Mouse (Mus musculus): ENCODE data around the gene Olfr1221.
"Not testable (repeated sequence)": the region's sequence is repeated elsewhere in the genome, so short reads cannot be mapped to it uniquely, and the experiment has no call there.

Gene Olfr1221

DNA sequence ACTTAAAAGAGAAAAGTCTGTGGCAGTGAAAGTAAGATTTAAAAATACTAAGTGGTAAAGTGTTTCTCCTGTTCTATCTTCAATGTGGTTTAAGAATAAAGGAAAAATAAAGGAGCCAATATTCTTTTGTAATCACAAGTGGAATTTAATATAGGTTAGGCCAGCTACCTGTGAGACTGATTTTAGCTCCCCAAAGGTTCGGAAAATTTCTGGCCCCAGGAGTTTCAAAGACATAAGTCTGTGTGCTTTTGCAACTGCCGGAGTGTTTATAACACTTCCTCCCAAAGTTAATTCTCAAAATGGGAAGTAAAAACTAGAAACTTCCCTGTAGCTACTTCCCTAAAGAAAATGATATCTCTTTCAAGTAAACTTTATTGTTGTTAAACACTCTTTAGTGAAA lies at the start of gene Olfr1221:
TSS of gene Olfr1221 (minus strand) at position 101 of the 400 bp plus-strand sequence.
- no peak for DNase-seq (ENCODE audit: low spot score in 2 of 2)

DNA sequence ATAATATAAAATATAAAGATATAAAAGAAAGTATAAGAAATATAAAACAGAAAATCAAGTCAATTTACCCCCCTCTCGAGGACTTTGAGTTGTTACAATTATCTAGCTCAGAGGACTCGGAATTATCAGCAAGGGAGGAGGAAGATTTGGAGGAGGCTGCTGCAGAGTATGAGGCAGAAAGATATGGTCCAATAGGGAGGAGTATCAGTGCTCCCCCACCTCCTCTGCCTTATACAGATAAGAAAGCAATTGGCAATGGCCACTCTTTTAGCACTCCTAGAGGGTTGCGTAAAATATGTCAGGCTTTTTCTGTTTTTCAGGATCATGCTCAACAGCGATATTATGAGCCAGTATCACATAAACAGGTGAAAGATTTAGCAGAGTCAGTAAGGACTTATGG lies 47.6 kb upstream of the Olfr1221 start:
- not testable (repeated sequence) for DNase-seq (ENCODE audit: low spot score in 2 of 2)

DNA sequence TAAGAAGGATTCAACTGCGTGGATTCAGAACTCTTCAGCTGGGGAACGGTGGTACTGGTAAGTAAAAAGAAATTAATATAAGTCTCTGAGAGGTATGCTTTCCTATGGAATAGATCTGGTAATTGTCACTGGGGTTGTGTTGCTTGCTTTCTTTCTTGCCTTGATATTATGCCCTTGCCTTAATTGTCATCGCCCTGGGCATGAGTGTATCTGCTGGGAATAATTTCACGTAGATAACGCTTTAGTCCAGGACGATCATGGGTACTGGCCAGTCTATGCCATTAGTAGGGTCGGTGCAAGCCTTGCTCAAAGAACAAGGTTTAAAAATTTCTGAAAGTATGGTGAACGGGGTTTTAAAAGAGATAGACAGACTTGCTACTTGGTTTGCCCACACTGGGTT lies 46.9 kb upstream of the Olfr1221 start, which contains the start of gene Olfr1224-ps1:
TSS of gene Olfr1224-ps1 (minus strand) at position 101 of the 400 bp plus-strand sequence.
- not testable (repeated sequence) for DNase-seq (ENCODE audit: low spot score in 2 of 2)

- DNase-seq (ENCODE audit: low spot score in 2 of 2): no peak
These were observed 34.4 kb upstream of the Olfr1221 start, which contains the start of gene Olfr1223 for GRCm38 (mm10) chr2:89151460-89151859. Gene Olfr1223, minus strand, starts transcription at chr2:89151560.

DNA sequence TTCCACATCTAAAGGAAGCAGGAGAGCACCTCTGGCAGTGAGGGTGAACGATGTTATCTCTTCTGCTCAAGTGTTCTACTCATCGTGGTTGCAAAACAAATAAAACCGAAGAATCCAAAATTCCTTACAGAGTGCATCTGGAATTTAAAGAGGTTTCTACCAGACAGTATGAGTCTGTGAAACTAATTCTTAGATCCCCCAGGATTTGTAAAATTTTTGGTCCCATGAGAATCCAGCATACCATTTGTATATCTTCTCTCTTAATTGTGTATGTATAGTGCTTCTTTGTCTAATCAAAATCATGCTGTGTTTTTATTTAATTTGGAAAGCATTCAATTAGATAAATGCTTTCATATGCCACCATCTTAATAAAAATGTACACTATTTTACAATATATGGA lies 15.9 kb upstream of the Olfr1221 start, which contains the start of gene Olfr1222:
TSS of gene Olfr1222 (minus strand) at position 101 of the 400 bp plus-strand sequence.
- no peak for DNase-seq (ENCODE audit: low spot score in 2 of 2)

GRCm38 (mm10) chr2:89106735-89107134 lies 10.3 kb downstream of the Olfr1221 start, which contains the start of gene Olfr1220:
Gene Olfr1220, minus strand, starts transcription at chr2:89106835.
- no peak for DNase-seq (ENCODE audit: low spot score in 2 of 2)

- no peak for DNase-seq (ENCODE audit: low spot score in 2 of 2)
These were observed 11.4 kb downstream of the Olfr1221 start for GRCm38 (mm10) chr2:89105651-89106050.

GRCm38 (mm10) chr2:89093848-89094247 lies 23.2 kb downstream of the Olfr1221 start:
- no peak for DNase-seq (ENCODE audit: low spot score in 2 of 2)

DNA sequence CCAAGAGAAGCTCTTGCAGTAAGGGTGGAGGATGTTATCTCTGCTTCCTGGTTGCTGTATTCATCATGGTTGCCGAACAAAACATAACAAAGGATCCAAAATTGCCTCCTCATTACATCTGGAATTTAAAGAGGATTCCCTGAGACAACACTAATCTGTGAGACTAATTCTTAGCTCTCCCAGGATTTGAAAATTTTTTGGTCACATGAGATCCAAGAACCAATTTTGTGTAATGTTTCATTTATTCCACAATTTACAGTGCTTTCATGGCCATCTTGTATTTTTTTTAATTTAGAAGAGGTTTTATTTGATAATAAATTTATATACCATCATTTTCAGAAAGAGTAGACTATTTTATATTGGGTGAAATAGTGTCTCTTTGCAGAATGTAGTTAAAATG lies 33.7 kb downstream of the Olfr1221 start, which contains the start of gene Olfr1219:
TSS of gene Olfr1219 (minus strand) at position 101 of the 400 bp plus-strand sequence.
- no peak for DNase-seq (ENCODE audit: low spot score in 2 of 2)

DNA sequence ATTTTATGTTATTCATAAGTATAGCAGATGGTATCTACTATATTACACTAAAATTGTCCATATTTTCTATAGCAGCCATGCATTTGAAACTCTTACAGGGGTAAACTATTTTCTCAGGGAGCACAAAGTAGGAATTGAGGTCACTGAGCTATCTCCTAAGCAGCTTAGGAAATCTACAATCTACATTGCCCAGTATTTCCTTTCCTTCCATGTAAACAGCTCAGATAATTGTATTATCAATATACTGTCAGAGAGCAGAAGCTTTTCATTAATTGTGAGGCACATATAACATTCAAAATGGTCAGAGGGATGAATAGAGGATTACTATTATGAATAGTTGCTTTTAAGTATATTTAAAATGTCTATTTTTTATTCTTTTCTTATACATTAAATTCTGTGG lies 35.6 kb downstream of the Olfr1221 start:
- no peak for DNase-seq (ENCODE audit: low spot score in 2 of 2)

DNA sequence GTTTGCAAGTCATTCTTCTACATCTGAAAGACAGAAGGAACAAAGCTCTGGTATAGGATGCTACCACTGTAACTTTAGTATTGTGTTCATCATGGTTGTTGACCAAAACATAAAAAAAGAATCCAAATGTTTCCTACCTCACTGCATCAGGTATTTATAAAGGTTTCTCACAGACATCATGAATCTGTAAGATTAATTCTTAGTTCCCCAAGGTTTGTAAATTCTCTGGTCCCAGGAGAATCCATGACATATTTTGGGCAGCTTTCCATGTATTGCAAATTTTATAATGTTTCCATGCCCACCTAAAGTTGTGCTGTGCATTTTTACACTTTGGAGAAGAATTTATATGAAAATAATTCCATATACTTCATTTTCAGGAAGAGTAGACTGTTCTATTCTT lies 56.0 kb downstream of the Olfr1221 start, which contains the start of gene Olfr1218:
TSS of gene Olfr1218 (minus strand) at position 101 of the 400 bp plus-strand sequence.
- no peak for DNase-seq (ENCODE audit: low spot score in 2 of 2)
